In the genomic region with DNA sequence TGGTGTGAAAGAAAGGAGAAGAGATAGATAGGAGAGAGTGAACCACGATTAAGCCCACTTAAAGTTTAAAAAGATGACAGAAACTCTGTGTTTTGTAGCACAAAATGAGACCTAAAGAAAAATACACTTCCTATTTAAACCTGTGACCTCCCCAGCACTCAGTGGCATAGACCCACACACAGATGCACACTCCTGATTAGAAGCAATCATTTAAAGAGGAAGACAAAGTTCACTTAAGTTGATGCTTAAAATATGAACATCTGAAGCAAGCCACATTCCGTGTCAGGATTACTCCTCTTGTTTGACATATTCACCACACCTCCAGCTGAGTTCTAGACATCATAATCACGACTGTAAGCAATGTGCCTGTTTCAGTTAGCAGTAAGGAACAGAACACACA, we compare ENCODE assay signal across 22 mouse cellular contexts. TPM values are rescaled to one million over a fixed set of nuclear protein-coding genes. Genes with fewer than 3 reads are reported as not detected.
DNase-seq lines count a peak whose midpoint lies in the region; ATAC-seq and TF ChIP-seq lines count a peak whose summit lies in the region.
"Had no signal": no experiment of that assay in that cellular context is flagged by ENCODE, and none has a peak within 500 bp of the region (broad histone marks: within the 10 kb centered on the region; RNA-seq: fewer than 3 reads in every experiment).

No protein-coding gene starts in this region.

- ATAC-seq in common myeloid progenitor, adult 5-6 weeks (replicated peaks; ENCODE audit: low read depth, poor library complexity, severe bottlenecking): peak; percentile 64
- peak; percentile 47 for ATAC-seq in megakaryocyte-erythroid progenitor cell, adult 5-6 weeks (replicated peaks; ENCODE audit: low FRiP score, low TSS enrichment, poor library complexity, severe bottlenecking)
- ATAC-seq in stomach, postnatal 0 days (ENCODE audit: low FRiP score, low TSS enrichment): no peak
- no peak for ATAC-seq in kidney, embryonic 15.5 days (replicated peaks; ENCODE audit: low FRiP score)
- ATAC-seq: forebrain, embryonic 13.5 days; forebrain, postnatal 0 days; hindbrain, postnatal 0 days; intestine, embryonic 15.5 days had no signal

- no peak for TF ChIP-seq EP300 in stomach, postnatal 0 days (optimal IDR thresholded peaks at IDR 0.05)

- H3K4me1 ChIP-seq in ES-E14 (ENCODE audit: control insufficient read depth in 2 of 2, insufficient read depth in 2 of 2, low read length in 2 of 2, poor library complexity in 1 of 2): peaks cover 6 to 10% of the 10 kb centered on the region in 2 experiments
- 0 out of 2 replicates have a peak, but pooled peaks cover 5% of the 10 kb centered on the region for H3K4me1 ChIP-seq in stomach, postnatal 0 days (replicated peaks; ENCODE audit: control insufficient read depth, insufficient read depth)
- H3K4me1 ChIP-seq in kidney, embryonic 15.5 days: peaks cover 21% of the 10 kb centered on the region

- H3K27me3 ChIP-seq in stomach, postnatal 0 days (ENCODE audit: control insufficient read depth, insufficient read depth, low read length): no peaks in the 10 kb centered on the region
- no peaks in the 10 kb centered on the region for H3K27me3 ChIP-seq in kidney, embryonic 15.5 days
- H3K27me3 ChIP-seq: CH12.LX; forebrain, embryonic 13.5 days; hindbrain, embryonic 13.5 days; intestine, embryonic 15.5 days had no signal

- no peaks in the 10 kb centered on the region for H3K9me3 ChIP-seq in ES-E14 (ENCODE audit: control insufficient read depth, insufficient read depth, low read depth, low read length)
- H3K9me3 ChIP-seq in stomach, postnatal 0 days (ENCODE audit: control insufficient read depth, low read length): no peaks in the 10 kb centered on the region
- no peaks in the 10 kb centered on the region for H3K9me3 ChIP-seq in kidney, embryonic 15.5 days (replicated peaks)
- H3K9me3 ChIP-seq: embryonic facial prominence, embryonic 10.5 days; forebrain, embryonic 13.5 days; heart, embryonic 10.5 days; hindbrain, embryonic 13.5 days; intestine, embryonic 15.5 days had no signal

- no peak for TF ChIP-seq CTCF in stomach, postnatal 0 days (IDR thresholded peaks at IDR 0.05; ENCODE audit: low read depth)

- no peak overlapping the region for H3K4me2 ChIP-seq in stomach, postnatal 0 days (replicated peaks; ENCODE audit: low read depth)
- no peak overlapping the region for H3K4me2 ChIP-seq in kidney, embryonic 15.5 days
- H3K4me2 ChIP-seq: forebrain, embryonic 13.5 days; hindbrain, embryonic 13.5 days; intestine, embryonic 15.5 days had no signal

- in situ Hi-C loops in ES-E14 (cut with MboI; ENCODE audit: low sequenced_read_pairs in 2 of 2, unreplicated experiment in 2 of 2): no loop called here

- no peak overlapping the region for H3K9ac ChIP-seq in ES-E14 (ENCODE audit: insufficient read depth, low read depth, low read length, poor library complexity, severe bottlenecking)
- H3K9ac ChIP-seq in stomach, postnatal 0 days (ENCODE audit: low read length): no peak overlapping the region
- H3K9ac ChIP-seq in kidney, embryonic 15.5 days: no peak overlapping the region
- H3K9ac ChIP-seq: forebrain, embryonic 13.5 days; forebrain, postnatal 0 days; hindbrain, embryonic 13.5 days; intestine, embryonic 15.5 days had no signal

- 39% methylated on average over 3 of the region's 3 CpGs for WGBS in stomach, postnatal 0 days
- 67% methylated on average over 3 of the region's 3 CpGs for WGBS in kidney, embryonic 15.5 days

- peak overlapping the region; percentile 62; the same call in 1 of the 2 replicates for H3K27ac ChIP-seq in ES-E14 (ENCODE audit: insufficient read depth, low read depth, low read length, poor library complexity, severe bottlenecking)
- no peak overlapping the region for H3K27ac ChIP-seq in stomach, postnatal 0 days (replicated peaks)
- no peak overlapping the region for H3K27ac ChIP-seq in kidney, embryonic 15.5 days
- H3K27ac ChIP-seq: embryonic facial prominence, embryonic 10.5 days; forebrain, embryonic 13.5 days; heart, embryonic 10.5 days; hindbrain, embryonic 13.5 days; hindbrain, postnatal 0 days; intestine, embryonic 15.5 days had no signal

- peak; percentile 66 for DNase-seq in 416B (ENCODE audit: low read depth)
- no peak for DNase-seq in ES-E14 (ENCODE audit: low read depth, low spot score)
- DNase-seq in stomach, postnatal 0 days (ENCODE audit: low spot score): no peak
- DNase-seq in adrenal gland, postnatal 36 days: no peak
- DNase-seq: adrenal gland, adult 8-10 months; cerebellum, adult 11 months; cerebellum, adult 8-10 months; cerebellum, postnatal 14 days; forebrain, postnatal 0 days; gastrocnemius, postnatal 14 days; heart, postnatal 10 days; heart, postnatal 4 days had no signal

- H3K36me3 ChIP-seq in ES-E14 (ENCODE audit: control insufficient read depth, insufficient read depth, low read length, poor library complexity, severe bottlenecking): 0 out of 2 replicates have a peak, but pooled peaks cover 1% of the 10 kb centered on the region
- no peaks in the 10 kb centered on the region for H3K36me3 ChIP-seq in stomach, postnatal 0 days (ENCODE audit: control insufficient read depth, insufficient read depth, low read length)
- no peaks in the 10 kb centered on the region for H3K36me3 ChIP-seq in kidney, embryonic 15.5 days
- H3K36me3 ChIP-seq: heart, embryonic 10.5 days; hindbrain, embryonic 13.5 days; intestine, embryonic 15.5 days had no signal

- no peak overlapping the region for H3K4me3 ChIP-seq in ES-E14 (ENCODE audit: insufficient read depth in 1 of 2, low read depth in 1 of 2, low read length in 2 of 2, poor library complexity in 1 of 2, severe bottlenecking in 1 of 2)
- H3K4me3 ChIP-seq in stomach, postnatal 0 days (ENCODE audit: low read depth, low read length): no peak overlapping the region
- H3K4me3 ChIP-seq in kidney, embryonic 15.5 days (replicated peaks): no peak overlapping the region
- H3K4me3 ChIP-seq: embryonic facial prominence, embryonic 10.5 days; forebrain, embryonic 13.5 days; heart, embryonic 10.5 days; hindbrain, embryonic 13.5 days; intestine, embryonic 15.5 days had no signal

TF ChIP-seq in ES-E14, 5 proteins besides CTCF, POLR2A, EP300 and RAD21:
- TF ChIP-seq ZNF384 (IDR thresholded peaks at IDR 0.05; ENCODE audit: low read depth, low read length) (no peak), CHD2 (IDR thresholded peaks at IDR 0.05; ENCODE audit: low read depth, low read length) (no peak), MAFK (IDR thresholded peaks at IDR 0.05; ENCODE audit: insufficient read depth, low read depth, low read length) (no peak), HCFC1 (IDR thresholded peaks at IDR 0.05; ENCODE audit: borderline replicate concordance, insufficient read depth, low read length) (no peak), ZC3H11A (IDR thresholded peaks at IDR 0.05; ENCODE audit: borderline replicate concordance, low read depth, low read length) (no peak)
TF ChIP-seq in ES-E14: peak in this region for 0.

RNA-seq across cellular contexts. Expression of a gene that starts 14.3 kb away (rescaled TPM):
- 86.9 and 106 TPM in 2 replicates for total RNA-seq in ES-E14 (2012; rRNA removed)
- total RNA-seq in common myeloid progenitor, adult 5-6 weeks (2017): 42.6 and 51.5 TPM in 2 replicates
- total RNA-seq in megakaryocyte-erythroid progenitor cell, adult 5-6 weeks (2014; fragmentation: Nextera tagmentation): 35.1 and 38.7 TPM in 2 replicates
- total RNA-seq in megakaryocyte-erythroid progenitor cell, adult 5-6 weeks (2017): 26.5 and 29.9 TPM in 2 replicates
- polyA plus RNA-seq in stomach, postnatal 0 days (2015; fragmentation: Nextera tagmentation; extraction: Ambion mirVana): 11.2 and 12.9 TPM in 2 replicates
- polyA plus RNA-seq in kidney, embryonic 15.5 days (2015; fragmentation: Nextera tagmentation; extraction: Ambion mirVana): 20.0 and 23.3 TPM in 2 replicates
- total RNA-seq in adrenal gland, postnatal 36 days (2021): 10 to 100 TPM; 34.1 to 39.5 TPM

Comparison
In these comparisons a context has a peak if more than half of its experiments do, and no peak if none do; other contexts are left out.
1. ATAC-seq: peak in common myeloid progenitor, adult 5-6 weeks (single experiment) and megakaryocyte-erythroid progenitor cell, adult 5-6 weeks (single experiment); none in stomach, postnatal 0 days (single experiment) and kidney, embryonic 15.5 days (single experiment).